Mouse (Mus musculus): ENCODE data around the gene Crybg1.
A peak's percentile ranks its signal among the peaks of the same experiment; 100 is the strongest.

DNA sequence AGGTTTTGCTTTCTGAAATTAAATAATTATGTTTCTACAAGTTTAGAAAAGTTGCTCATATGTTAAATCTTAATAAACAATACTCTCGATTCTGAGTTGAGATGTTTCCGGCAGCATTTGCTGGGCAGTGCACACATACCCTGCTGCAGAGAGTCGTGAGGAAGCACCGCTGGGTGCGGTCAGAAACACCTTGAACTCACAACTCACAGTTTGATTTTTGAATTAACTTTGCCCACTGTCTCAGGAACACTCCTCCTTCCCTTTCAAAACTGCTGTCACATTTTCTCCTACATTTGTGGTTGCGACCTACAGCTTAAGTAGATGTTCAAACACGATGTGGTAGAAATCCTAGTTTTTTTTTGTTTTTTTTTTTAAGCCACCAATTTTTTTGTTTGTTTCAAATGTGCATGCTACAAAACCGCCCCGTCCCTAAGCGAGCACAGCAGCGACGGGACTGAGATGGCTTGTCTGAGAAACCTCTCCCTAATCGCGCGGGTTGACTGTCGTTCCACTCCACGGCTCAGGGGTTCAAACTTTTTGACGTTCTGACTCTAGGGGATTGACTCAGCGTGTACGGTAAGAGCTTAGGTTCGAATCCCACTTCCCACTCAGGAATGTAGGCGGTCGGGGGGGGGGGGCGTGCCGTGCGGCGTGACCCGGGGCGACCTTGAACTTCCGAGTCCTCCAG, 247.6 kb downstream of the Crybg1 start:
- TF ChIP-seq EP300 (IDR thresholded peaks at IDR 0.05; ENCODE audit: low read depth in 1 of 2, low read length in 2 of 2) (no peak; a peak in 1 of 4 replicates), TCF12 (IDR thresholded peaks at IDR 0.05; ENCODE audit: low read depth, low read length) (no peak), ELF1 (IDR thresholded peaks at IDR 0.05; ENCODE audit: low read depth, low read length) (no peak), CTCF (IDR thresholded peaks at IDR 0.05 in 2 of 3, conservative IDR thresholded peaks at IDR 0.05 in 1 of 3; ENCODE audit: control insufficient read depth in 1 of 3, insufficient read depth in 1 of 3, low read depth in 2 of 3, low read length in 3 of 3, poor library complexity in 1 of 3, severe bottlenecking in 1 of 3) (no peak), BHLHE40 (IDR thresholded peaks at IDR 0.05; ENCODE audit: borderline replicate concordance, low read depth, low read length) (no peak), HCFC1 (IDR thresholded peaks at IDR 0.05; ENCODE audit: low read depth, low read length) (no peak), TAL1 (IDR thresholded peaks at IDR 0.05; ENCODE audit: low read length) (no peak), ZC3H11A (IDR thresholded peaks at IDR 0.05; ENCODE audit: low read depth, low read length) (no peak), ZNF384 (IDR thresholded peaks at IDR 0.05; ENCODE audit: low read depth, low read length) (peak; percentile 70), E2F4 (IDR thresholded peaks at IDR 0.05; ENCODE audit: borderline replicate concordance, low read depth, low read length) (0 out of 2 replicates have a peak, but pooled peaks have one; percentile 17), MEF2A (IDR thresholded peaks at IDR 0.05; ENCODE audit: extremely low read depth, insufficient replicate concordance, low read depth, low read length, poor library complexity, severe bottlenecking) (no peak), MAZ (IDR thresholded peaks at IDR 0.05; ENCODE audit: low read depth, low read length) (no peak), USF1 (IDR thresholded peaks at IDR 0.05; ENCODE audit: low read depth, low read length) (no peak)
